Comparison of ENCODE assay signal across 11 mouse cellular contexts in the genomic region with DNA sequence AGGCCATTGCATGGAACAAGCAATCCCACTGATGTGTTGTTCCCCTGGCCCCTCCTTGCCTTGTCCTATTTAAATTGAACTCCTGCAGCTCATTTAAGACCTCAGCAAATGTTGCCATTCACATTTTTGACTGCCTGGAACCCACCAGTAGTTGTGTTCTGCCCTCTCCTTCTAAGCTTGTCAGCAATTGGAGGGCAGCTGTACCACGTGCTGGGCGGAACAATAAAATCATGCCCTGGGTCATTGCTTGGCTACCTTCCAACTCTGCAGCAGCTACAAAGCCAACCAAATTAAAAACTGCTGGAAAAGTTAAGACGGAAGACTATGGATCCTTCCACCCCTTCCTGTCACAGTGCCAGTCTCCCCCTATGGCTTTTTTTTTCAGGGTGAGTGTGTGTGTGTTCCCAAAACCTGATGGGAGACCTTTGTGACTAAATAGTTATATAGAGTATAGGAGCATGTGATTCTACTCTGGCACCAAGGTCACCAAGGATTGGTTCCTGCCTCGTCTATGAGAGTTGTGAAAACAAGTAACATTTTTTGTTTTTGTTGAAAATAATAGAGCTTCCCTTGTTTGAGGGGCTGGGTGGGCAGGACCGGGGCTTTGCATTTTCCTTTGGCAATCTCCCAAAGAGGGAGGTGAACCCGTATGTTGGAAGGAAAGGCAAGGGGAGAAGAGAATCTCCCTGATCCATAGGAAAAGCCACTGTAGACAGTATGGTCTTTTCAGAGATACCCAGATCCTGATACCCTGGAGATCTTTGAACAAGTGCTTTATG.
DNase-seq lines count a peak whose midpoint lies in the region; ATAC-seq and TF ChIP-seq lines count a peak whose summit lies in the region.
"Had no signal": no experiment of that assay in that cellular context is flagged by ENCODE, and none has a peak within 500 bp of the region (broad histone marks: within the 10 kb centered on the region; RNA-seq: fewer than 3 reads in every experiment).

No protein-coding gene starts in this region.

- H3K4me2 ChIP-seq in hindbrain, embryonic 11.5 days (replicated peaks; ENCODE audit: low read depth, low read length) = no peak overlapping the region
- no peak overlapping the region for H3K4me2 ChIP-seq in hindbrain, embryonic 12.5 days (replicated peaks)
- H3K4me2 ChIP-seq in embryonic facial prominence, embryonic 12.5 days (replicated peaks) = no peak overlapping the region

- no peak for TF ChIP-seq POLR2A in kidney, adult 2 months (IDR thresholded peaks at IDR 0.05; ENCODE audit: low read depth, low read length)

- 64% methylated on average over 6 of the region's 6 CpGs for WGBS in hindbrain, embryonic 11.5 days
- WGBS in hindbrain, embryonic 12.5 days = 48% methylated on average over 6 of the region's 6 CpGs
- 35% methylated on average over 6 of the region's 6 CpGs for WGBS in embryonic facial prominence, embryonic 12.5 days
- WGBS in kidney, adult 2 months = 40% methylated on average over 6 of the region's 6 CpGs

- DNase-seq in hindbrain, embryonic 11.5 days (ENCODE audit: low spot score) = peak; percentile 20
- DNase-seq in kidney, adult 2 months = peak; percentile 69
- peak; percentile 29 for DNase-seq in lung, postnatal 36 days
- no peak for DNase-seq in spleen, adult 18-20 months
- no peak for DNase-seq in gastrocnemius, postnatal 14 days
- DNase-seq: cerebellum, adult 8-10 months; right cerebral cortex, postnatal 4 days had no signal

- H3K27me3 ChIP-seq in hindbrain, embryonic 11.5 days (ENCODE audit: control insufficient read depth, insufficient read depth, low read length) = no peaks in the 10 kb centered on the region
- no peaks in the 10 kb centered on the region for H3K27me3 ChIP-seq in hindbrain, embryonic 12.5 days
- no peaks in the 10 kb centered on the region for H3K27me3 ChIP-seq in embryonic facial prominence, embryonic 12.5 days
- H3K27me3 ChIP-seq in kidney, adult 2 months (replicated peaks; ENCODE audit: control insufficient read depth, insufficient read depth, low read length) = no peaks in the 10 kb centered on the region

- no peak overlapping the region for H3K4me3 ChIP-seq in hindbrain, embryonic 11.5 days (ENCODE audit: low read depth, low read length)
- no peak overlapping the region for H3K4me3 ChIP-seq in hindbrain, embryonic 12.5 days
- no peak overlapping the region for H3K4me3 ChIP-seq in embryonic facial prominence, embryonic 12.5 days
- no peak overlapping the region for H3K4me3 ChIP-seq in kidney, adult 2 months (ENCODE audit: insufficient read depth, low read depth, low read length)
- H3K4me3 ChIP-seq: heart, adult 2 months had no signal

- ATAC-seq in hindbrain, embryonic 11.5 days (ENCODE audit: low FRiP score) = no peak
- no peak for ATAC-seq in hindbrain, embryonic 12.5 days (ENCODE audit: low FRiP score)
- ATAC-seq in embryonic facial prominence, embryonic 12.5 days (ENCODE audit: insufficient number of reproducible peaks, insufficient read depth, low FRiP score, low TSS enrichment) = peak; percentile 64; the same call in 1 of the 2 replicates
- no peak for ATAC-seq in erythroblast, adult 5-6 weeks (replicated peaks; ENCODE audit: low FRiP score, poor library complexity, severe bottlenecking)

- no peak overlapping the region for H3K9ac ChIP-seq in hindbrain, embryonic 11.5 days (ENCODE audit: low read depth, low read length)
- no peak overlapping the region for H3K9ac ChIP-seq in hindbrain, embryonic 12.5 days
- H3K9ac ChIP-seq in embryonic facial prominence, embryonic 12.5 days = no peak overlapping the region

- intact Hi-C loops in gastrocnemius, postnatal 14 days (cut with DNase I; ENCODE audit: low total_unique reads) = no loop called here

- H3K9me3 ChIP-seq in hindbrain, embryonic 11.5 days (ENCODE audit: control insufficient read depth, low read length) = no peaks in the 10 kb centered on the region
- no peaks in the 10 kb centered on the region for H3K9me3 ChIP-seq in hindbrain, embryonic 12.5 days (replicated peaks)
- no peaks in the 10 kb centered on the region for H3K9me3 ChIP-seq in embryonic facial prominence, embryonic 12.5 days

- no peak overlapping the region for H3K27ac ChIP-seq in hindbrain, embryonic 11.5 days (ENCODE audit: low read depth, low read length)
- no peak overlapping the region for H3K27ac ChIP-seq in hindbrain, embryonic 12.5 days
- peak overlapping the region; percentile 70 for H3K27ac ChIP-seq in embryonic facial prominence, embryonic 12.5 days
- no peak overlapping the region for H3K27ac ChIP-seq in kidney, adult 2 months (ENCODE audit: insufficient read depth, low read depth, low read length)
- H3K27ac ChIP-seq: heart, adult 2 months had no signal

- H3K4me1 ChIP-seq in hindbrain, embryonic 11.5 days (replicated peaks; ENCODE audit: control insufficient read depth, insufficient read depth, low read length) = no peaks in the 10 kb centered on the region
- H3K4me1 ChIP-seq in hindbrain, embryonic 12.5 days = peaks cover 17% of the 10 kb centered on the region
- peaks cover 24% of the 10 kb centered on the region for H3K4me1 ChIP-seq in embryonic facial prominence, embryonic 12.5 days
- H3K4me1 ChIP-seq in kidney, adult 2 months (ENCODE audit: control insufficient read depth, insufficient read depth, low read length) = peaks cover 8% of the 10 kb centered on the region; the same call in 1 of the 2 replicates

- no peaks in the 10 kb centered on the region for H3K36me3 ChIP-seq in hindbrain, embryonic 11.5 days (ENCODE audit: control insufficient read depth, insufficient read depth, low read length)
- H3K36me3 ChIP-seq in hindbrain, embryonic 12.5 days = no peaks in the 10 kb centered on the region
- H3K36me3 ChIP-seq in embryonic facial prominence, embryonic 12.5 days = no peaks in the 10 kb centered on the region
- no peaks in the 10 kb centered on the region for H3K36me3 ChIP-seq in kidney, adult 2 months (ENCODE audit: control insufficient read depth, insufficient read depth, low read length)

- TF ChIP-seq CTCF in kidney, adult 2 months (conservative IDR thresholded peaks at IDR 0.05; ENCODE audit: insufficient read depth, insufficient read length, low read depth, low read length) = no peak

Comparison
In these comparisons a context has a peak if more than half of its experiments do, and no peak if none do; other contexts are left out.
1. DNase-seq: peak in hindbrain, embryonic 11.5 days (single experiment), kidney, adult 2 months (single experiment) and lung, postnatal 36 days (single experiment); none in spleen, adult 18-20 months (0 of 2) and gastrocnemius, postnatal 14 days (single experiment).